Mouse (Mus musculus): ENCODE data around the gene Arid1b. TPM values are rescaled to one million over a fixed set of nuclear protein-coding genes. Genes with fewer than 3 reads are reported as not detected.

Gene Arid1b
- polyA plus RNA-seq, 1 experiment from 2014 or later: 2.2 TPM

DNA sequence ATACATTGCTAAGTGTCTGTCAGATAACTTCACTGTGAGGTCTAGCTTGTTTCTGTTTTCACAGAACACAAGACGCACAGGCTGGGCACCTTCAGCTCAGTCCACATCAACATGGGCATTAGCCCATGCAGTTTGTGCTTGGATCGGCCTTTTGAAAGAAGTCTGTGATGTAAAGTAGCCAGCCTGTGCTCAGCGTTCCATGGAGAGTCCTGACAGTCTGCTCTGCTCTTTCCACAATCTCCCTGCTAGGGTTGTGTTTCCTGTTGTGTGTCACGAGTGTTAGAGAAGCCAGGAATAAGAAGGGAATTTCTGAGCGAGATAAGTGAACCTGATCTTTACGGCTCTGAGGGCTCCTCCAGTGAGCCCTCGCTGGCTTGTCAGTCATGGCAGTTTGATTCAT, 184.9 kb downstream of the Arid1b start:
- peaks cover 34% of the 10 kb centered on the region for H3K4me1 ChIP-seq (ENCODE audit: insufficient read depth)
- no peak overlapping the region for H3K9ac ChIP-seq (replicated peaks)
- H3K9me3 ChIP-seq (ENCODE audit: low read length): no peaks in the 10 kb centered on the region
- DNase-seq (no peak), ATAC-seq (no peak)
- H3K27ac ChIP-seq (ENCODE audit: low read depth): peak overlapping the region; percentile 57
- no peaks in the 10 kb centered on the region for H3K36me3 ChIP-seq (replicated peaks; ENCODE audit: insufficient read depth, low read length)
- H3K27me3 ChIP-seq (ENCODE audit: insufficient read depth, low read length): no peaks in the 10 kb centered on the region
- no peak overlapping the region for H3K4me2 ChIP-seq (ENCODE audit: low read depth, low read length)
- WGBS (ENCODE audit: insufficient replicate concordance): 59% methylated on average over 7 of the region's 7 CpGs
- H3K4me3 ChIP-seq (ENCODE audit: low read depth, low read length): no peak overlapping the region
- TF ChIP-seq EP300 (IDR thresholded peaks at IDR 0.05; ENCODE audit: low read depth) (no peak), CTCF (IDR thresholded peaks at IDR 0.05; ENCODE audit: low read depth) (no peak)

DNA sequence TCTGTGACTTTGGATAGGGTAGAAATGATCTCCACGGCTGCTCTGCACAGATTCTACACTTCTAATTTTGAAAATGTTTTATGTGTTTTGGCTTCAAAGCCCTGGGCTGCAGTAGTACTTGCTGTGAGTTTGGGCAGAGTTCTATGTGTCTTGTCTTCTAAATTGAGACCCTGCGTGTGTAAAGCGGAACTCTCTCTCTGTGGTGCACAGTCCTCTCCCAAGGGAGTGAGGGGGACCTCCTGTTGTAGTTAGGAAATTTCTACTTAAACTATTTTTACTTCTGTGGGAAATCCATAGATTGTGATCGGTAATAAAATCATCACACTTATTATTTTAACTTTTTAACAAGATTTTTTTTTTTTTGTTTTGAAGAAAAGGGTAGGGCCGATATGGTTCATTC, 185.3 kb downstream of the Arid1b start:
- ATAC-seq (no peak), DNase-seq (no peak)
- Histone ChIP-seq H3K4me1 (ENCODE audit: insufficient read depth) (peaks cover 34% of the 10 kb centered on the region), H3K36me3 (replicated peaks; ENCODE audit: insufficient read depth, low read length) (no peaks in the 10 kb centered on the region), H3K9me3 (ENCODE audit: low read length) (no peaks in the 10 kb centered on the region), H3K27ac (ENCODE audit: low read depth) (peak overlapping the region; percentile 57), H3K4me3 (ENCODE audit: low read depth, low read length) (no peak overlapping the region), H3K9ac (replicated peaks) (no peak overlapping the region), H3K27me3 (ENCODE audit: insufficient read depth, low read length) (no peaks in the 10 kb centered on the region), H3K4me2 (ENCODE audit: low read depth, low read length) (no peak overlapping the region)
- 72% methylated on average over 5 of the region's 5 CpGs for WGBS (ENCODE audit: insufficient replicate concordance)
- TF ChIP-seq CTCF (IDR thresholded peaks at IDR 0.05; ENCODE audit: low read depth) (no peak), EP300 (IDR thresholded peaks at IDR 0.05; ENCODE audit: low read depth) (no peak)

DNA sequence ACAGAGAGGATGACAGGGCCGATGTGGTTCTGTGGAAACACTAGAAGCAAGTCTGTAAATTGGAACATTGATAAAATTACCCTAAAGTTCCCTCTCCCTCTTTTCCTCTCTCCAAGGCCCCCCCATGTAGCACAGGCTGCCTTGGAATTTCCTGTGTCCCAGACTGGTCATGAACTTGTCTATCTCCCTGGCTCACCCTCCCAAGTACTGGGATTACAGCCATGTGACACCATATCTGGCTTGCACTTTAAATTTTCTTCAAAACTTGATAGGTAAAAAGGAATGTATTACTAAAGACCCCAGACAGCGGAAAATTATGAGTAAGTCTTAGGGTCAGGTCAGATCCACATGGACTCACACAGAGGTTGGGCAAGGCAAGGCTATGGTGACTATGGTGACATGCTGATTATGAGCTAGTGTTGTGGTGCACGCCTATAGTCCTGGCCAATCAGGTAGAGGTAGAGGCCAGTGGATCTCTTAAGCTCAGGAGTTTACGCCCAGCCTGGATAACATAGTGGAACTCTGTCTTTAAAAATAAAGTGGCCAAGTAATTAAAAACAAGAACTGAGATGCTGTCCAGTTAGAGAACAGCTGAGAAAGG, 185.9 kb downstream of the Arid1b start:
- 71% methylated on average over 4 of the region's 4 CpGs for WGBS (ENCODE audit: insufficient replicate concordance)
- Histone ChIP-seq H3K27me3 (ENCODE audit: insufficient read depth, low read length) (no peaks in the 10 kb centered on the region), H3K4me2 (ENCODE audit: low read depth, low read length) (peak overlapping the region; percentile 3; the same call in 1 of the 2 replicates), H3K27ac (ENCODE audit: low read depth) (0 out of 2 replicates have a peak overlapping the region, but pooled peaks have one; percentile 35), H3K36me3 (replicated peaks; ENCODE audit: insufficient read depth, low read length) (no peaks in the 10 kb centered on the region), H3K4me1 (ENCODE audit: insufficient read depth) (peaks cover 34% of the 10 kb centered on the region), H3K9me3 (ENCODE audit: low read length) (no peaks in the 10 kb centered on the region), H3K4me3 (ENCODE audit: low read depth, low read length) (no peak overlapping the region), H3K9ac (replicated peaks) (no peak overlapping the region)
- peak; percentile 76 for ATAC-seq
- TF ChIP-seq EP300 (IDR thresholded peaks at IDR 0.05; ENCODE audit: low read depth): no peak
- TF ChIP-seq CTCF (IDR thresholded peaks at IDR 0.05; ENCODE audit: low read depth): no peak
- DNase-seq: no peak

DNA sequence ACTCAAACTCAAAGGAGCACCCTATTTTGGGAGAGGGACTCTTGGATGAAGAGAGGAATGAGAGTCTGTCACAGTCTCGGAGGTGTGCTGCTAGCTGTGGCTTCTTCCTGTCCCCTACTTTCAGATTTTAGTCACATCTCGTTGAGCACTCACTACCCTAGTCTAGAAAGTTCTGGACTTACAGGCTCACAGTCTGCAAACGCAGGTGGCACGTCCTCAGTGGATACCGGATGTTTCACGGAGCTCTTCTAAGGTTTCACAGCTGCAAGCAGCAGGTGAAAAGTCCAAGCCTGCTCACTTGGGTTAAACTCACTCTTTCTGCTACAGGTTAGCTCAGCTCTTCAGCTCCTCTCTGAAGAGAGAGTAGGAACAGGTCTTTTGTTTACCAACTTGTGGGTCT, 186.8 kb downstream of the Arid1b start:
- H3K4me2 ChIP-seq (ENCODE audit: low read depth, low read length): no peak overlapping the region
- TF ChIP-seq EP300 (IDR thresholded peaks at IDR 0.05; ENCODE audit: low read depth): no peak
- no peak for TF ChIP-seq CTCF (IDR thresholded peaks at IDR 0.05; ENCODE audit: low read depth)
- 72% methylated on average over 6 of the region's 6 CpGs for WGBS (ENCODE audit: insufficient replicate concordance)
- no peak overlapping the region for H3K4me3 ChIP-seq (ENCODE audit: low read depth, low read length)
- H3K36me3 ChIP-seq (replicated peaks; ENCODE audit: insufficient read depth, low read length): no peaks in the 10 kb centered on the region
- peak overlapping the region; percentile 22; the same call in 1 of the 2 replicates for H3K27ac ChIP-seq (ENCODE audit: low read depth)
- no peak for ATAC-seq
- peaks cover 32% of the 10 kb centered on the region for H3K4me1 ChIP-seq (ENCODE audit: insufficient read depth)
- H3K27me3 ChIP-seq (ENCODE audit: insufficient read depth, low read length): no peaks in the 10 kb centered on the region
- H3K9me3 ChIP-seq (ENCODE audit: low read length): no peaks in the 10 kb centered on the region
- DNase-seq: no peak
- no peak overlapping the region for H3K9ac ChIP-seq (replicated peaks)

DNA sequence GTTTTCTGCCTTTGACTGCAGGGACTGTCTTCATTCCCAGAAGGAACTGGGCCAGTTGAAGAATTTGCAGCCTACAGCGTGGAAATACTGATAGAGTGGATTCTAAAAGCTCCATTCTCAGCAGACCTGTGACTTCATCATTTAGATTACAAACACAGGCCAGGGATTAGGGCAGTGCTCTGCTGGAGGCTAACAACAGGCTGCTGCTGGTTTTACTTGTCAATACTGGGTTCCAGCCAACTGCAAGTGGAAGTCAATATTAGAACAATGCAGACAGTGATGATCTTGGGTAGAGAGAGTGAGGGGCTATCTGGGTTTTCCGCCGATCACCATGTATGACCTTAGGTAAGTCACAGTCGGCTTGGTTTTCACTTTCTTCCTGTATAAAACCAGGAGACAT, 188.4 kb downstream of the Arid1b start:
- no peak overlapping the region for H3K4me2 ChIP-seq (ENCODE audit: low read depth, low read length)
- no peak for DNase-seq
- no peak overlapping the region for H3K9ac ChIP-seq (replicated peaks)
- H3K4me3 ChIP-seq (ENCODE audit: low read depth, low read length): no peak overlapping the region
- TF ChIP-seq CTCF (IDR thresholded peaks at IDR 0.05; ENCODE audit: low read depth) (no peak), EP300 (IDR thresholded peaks at IDR 0.05; ENCODE audit: low read depth) (no peak)
- peaks cover 32% of the 10 kb centered on the region for H3K4me1 ChIP-seq (ENCODE audit: insufficient read depth)
- H3K9me3 ChIP-seq (ENCODE audit: low read length): no peaks in the 10 kb centered on the region
- no peaks in the 10 kb centered on the region for H3K36me3 ChIP-seq (replicated peaks; ENCODE audit: insufficient read depth, low read length)
- no peaks in the 10 kb centered on the region for H3K27me3 ChIP-seq (ENCODE audit: insufficient read depth, low read length)
- 71% methylated on average over 4 of the region's 4 CpGs for WGBS (ENCODE audit: insufficient replicate concordance)
- peak; percentile 55 for ATAC-seq
- peak overlapping the region; percentile 26; the same call in 1 of the 2 replicates for H3K27ac ChIP-seq (ENCODE audit: low read depth)

DNA sequence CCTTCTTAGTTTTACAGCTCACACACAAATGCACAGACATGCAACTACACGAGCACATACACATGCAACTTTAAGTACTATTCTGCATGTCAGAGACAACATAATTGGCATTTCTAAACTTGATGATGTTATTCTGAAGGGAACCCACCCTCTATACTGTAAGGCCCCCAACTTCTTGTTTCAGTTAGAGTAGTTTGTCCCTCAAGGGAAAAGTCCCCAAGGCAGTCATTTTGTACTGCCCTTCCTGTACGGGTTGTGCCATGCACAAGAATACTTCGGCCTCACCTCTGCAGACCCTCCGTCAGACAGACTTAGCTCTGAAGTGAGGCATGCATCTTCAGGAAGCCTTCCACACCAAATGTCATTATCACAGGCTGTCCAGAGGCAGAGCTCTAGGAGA, 191.4 kb downstream of the Arid1b start:
- TF ChIP-seq CTCF (IDR thresholded peaks at IDR 0.05; ENCODE audit: low read depth) (no peak), EP300 (IDR thresholded peaks at IDR 0.05; ENCODE audit: low read depth) (no peak)
- Histone ChIP-seq H3K9ac (replicated peaks) (no peak overlapping the region), H3K4me2 (ENCODE audit: low read depth, low read length) (no peak overlapping the region), H3K9me3 (ENCODE audit: low read length) (no peaks in the 10 kb centered on the region), H3K27ac (ENCODE audit: low read depth) (no peak overlapping the region), H3K4me3 (ENCODE audit: low read depth, low read length) (no peak overlapping the region), H3K36me3 (replicated peaks; ENCODE audit: insufficient read depth, low read length) (no peaks in the 10 kb centered on the region), H3K4me1 (ENCODE audit: insufficient read depth) (peaks cover 22% of the 10 kb centered on the region), H3K27me3 (ENCODE audit: insufficient read depth, low read length) (no peaks in the 10 kb centered on the region)
- no peak for ATAC-seq
- WGBS (ENCODE audit: insufficient replicate concordance): 63% methylated on average over 4 of the region's 4 CpGs
- DNase-seq: no peak

Data from liver, postnatal 0 days (tissue).